Mouse (Mus musculus): ENCODE results near the gene Ruvbl2.
"Not testable (repeated sequence)": the region's sequence is repeated elsewhere in the genome, so short reads cannot be mapped to it uniquely, and the experiment has no call there.

Gene Ruvbl2

GRCm38 (mm10) chr7:45403532-45404261 lies 34.2 kb downstream of the Ruvbl2 start:
- peak in 1 of 2 experiments; percentile 70 for DNase-seq (ENCODE audit: low spot score in 2 of 2)

- DNase-seq (ENCODE audit: low spot score in 2 of 2): peak in 1 of 2 experiments; percentile 45
Observed at GRCm38 (mm10) chr7:45401521-45402085, 36.3 kb downstream of the Ruvbl2 start.

DNA sequence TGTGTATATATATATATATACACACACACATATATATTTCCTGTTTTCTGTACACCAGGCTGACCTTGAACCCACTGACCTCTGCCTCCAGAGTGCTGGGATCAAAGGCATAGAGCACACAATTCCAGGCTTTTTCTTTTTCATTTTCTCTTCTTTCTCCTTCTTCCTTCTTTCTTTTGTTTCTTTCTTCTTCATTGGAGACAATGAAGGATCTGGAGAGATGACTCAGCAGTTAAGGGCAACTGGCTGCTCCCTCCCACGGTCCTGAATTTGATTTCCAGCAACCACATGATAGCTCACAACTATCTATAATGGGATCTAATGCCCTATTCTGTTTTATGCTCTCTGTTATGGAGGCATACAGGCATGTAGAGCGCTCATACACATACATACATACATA lies 41.1 kb downstream of the Ruvbl2 start:
- DNase-seq (ENCODE audit: low spot score in 2 of 2): no peak

DNA sequence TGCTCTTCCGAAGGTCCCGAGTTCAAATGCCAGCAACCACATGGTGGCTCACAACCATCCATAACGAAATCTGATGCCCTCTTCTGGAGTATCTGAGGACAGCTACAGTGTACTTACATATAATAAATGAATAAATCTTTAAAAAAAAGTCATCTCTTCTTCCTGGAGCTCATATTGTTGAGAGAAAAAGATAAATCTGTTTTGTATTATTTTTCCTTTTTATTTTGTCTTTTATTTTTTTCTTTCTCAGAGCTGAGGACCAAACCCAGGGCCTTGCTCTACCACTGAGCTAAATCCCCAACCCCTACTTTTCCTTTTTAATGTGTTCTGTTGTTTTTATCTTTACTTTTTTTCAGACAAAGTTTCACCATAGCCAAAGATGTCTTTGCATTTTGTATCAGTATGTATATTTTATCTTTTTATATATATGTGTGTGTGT lies 41.5 kb downstream of the Ruvbl2 start:
- DNase-seq (ENCODE audit: low spot score in 2 of 2): not testable (repeated sequence)

- DNase-seq (ENCODE audit: low spot score in 2 of 2): peak; percentile 100
Observed at GRCm38 (mm10) chr7:45395578-45396336, 42.1 kb downstream of the Ruvbl2 start, which contains the start of gene Snrnp70. Snrnp70 (minus strand) TSS chr7:45395742.

GRCm38 (mm10) chr7:45395129-45395541 lies 42.8 kb downstream of the Ruvbl2 start:
- DNase-seq (ENCODE audit: low spot score in 2 of 2): peak in 1 of 2 experiments; percentile 69

GRCm38 (mm10) chr7:45386077-45386476 lies 51.8 kb downstream of the Ruvbl2 start:
- DNase-seq (ENCODE audit: low spot score in 2 of 2): no peak

DNA sequence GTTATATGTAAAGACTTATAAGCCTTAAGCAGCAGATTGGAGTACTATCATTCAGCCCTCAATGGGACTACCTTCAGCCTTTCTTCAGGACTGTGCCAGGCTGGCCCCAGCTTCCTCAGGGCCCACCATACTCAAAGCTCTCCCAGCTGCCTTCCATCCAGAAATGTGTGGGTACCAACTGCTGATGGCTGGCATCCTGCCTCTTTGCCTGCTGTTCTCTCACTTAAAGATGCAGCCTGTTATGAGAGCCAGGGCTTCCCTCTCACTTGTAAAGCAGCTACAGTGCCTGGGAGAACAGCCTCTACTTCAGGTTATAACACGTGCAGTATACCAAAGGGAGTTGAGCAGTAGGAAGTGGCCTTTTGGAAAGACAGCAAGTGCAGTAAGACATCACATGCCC lies 61.8 kb downstream of the Ruvbl2 start:
- no peak for DNase-seq (ENCODE audit: low spot score in 2 of 2)

- no peak for DNase-seq (ENCODE audit: low spot score in 2 of 2)
Observed at GRCm38 (mm10) chr7:45374620-45375019, 63.3 kb downstream of the Ruvbl2 start.

DNA sequence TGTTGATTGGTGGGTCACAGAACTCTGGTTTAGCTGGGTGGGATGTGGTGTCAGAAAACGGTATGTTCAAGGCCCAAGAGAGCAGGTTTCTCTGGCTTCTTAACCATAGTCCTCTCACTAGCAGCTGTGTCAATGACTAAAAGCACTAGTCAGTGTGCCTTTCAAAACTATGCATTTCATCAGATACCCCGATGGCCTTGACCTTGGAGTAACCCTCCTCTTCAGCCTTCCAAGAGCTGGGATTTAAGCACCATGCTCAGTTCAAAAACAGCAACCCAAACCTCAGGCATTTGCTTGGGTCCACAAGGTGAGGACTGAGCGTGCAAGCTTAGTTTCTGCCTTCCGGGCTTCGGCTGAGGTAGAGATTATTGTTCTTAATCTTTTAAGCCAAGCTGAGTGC lies 65.5 kb downstream of the Ruvbl2 start:
- no peak for DNase-seq (ENCODE audit: low spot score in 2 of 2)

Measured in urinary bladder, postnatal 4 days (tissue).